Mouse (Mus musculus): Measurements from ENCODE around the gene Slc6a11. TPM values are rescaled to one million over a fixed set of nuclear protein-coding genes. Genes with fewer than 3 reads are reported as not detected.

Gene Slc6a11
- total and polyA plus RNA-seq, 3 experiments: not detected

DNA sequence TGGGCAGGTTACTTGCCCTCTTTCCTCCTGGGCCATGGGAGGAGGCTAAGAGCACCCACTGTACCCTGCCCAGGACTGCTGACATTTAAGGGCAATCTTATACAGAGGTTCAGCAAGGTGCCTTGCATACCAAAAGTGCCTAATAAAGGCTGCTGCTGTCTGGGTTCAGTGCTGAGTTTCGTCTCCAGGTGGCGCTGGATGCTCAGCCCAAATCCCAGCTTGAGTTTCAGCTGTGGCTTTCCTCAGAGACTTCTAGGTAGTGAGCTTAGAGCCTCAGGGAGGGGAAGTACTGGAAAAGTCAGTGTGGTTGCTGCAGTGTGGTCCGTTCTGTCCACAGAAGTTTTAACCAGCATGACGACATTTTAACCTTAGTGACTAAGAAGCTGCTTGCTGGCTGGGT, 93.4 kb downstream of the Slc6a11 start:
- Histone ChIP-seq H3K36me3 (ENCODE audit: control insufficient read depth in 1 of 2, insufficient read depth in 2 of 2, low read length in 2 of 2) (no peaks in the 10 kb centered on the region), H3K9me3 (replicated peaks; ENCODE audit: insufficient read depth, low read length) (no peaks in the 10 kb centered on the region), H3K9ac (ENCODE audit: control insufficient read depth, low read depth, low read length, poor library complexity, severe bottlenecking) (no peak overlapping the region), H3K4me3 (ENCODE audit: control insufficient read depth in 1 of 2, insufficient read depth in 1 of 2, low read depth in 2 of 2, low read length in 2 of 2) (no peak overlapping the region), H3K79me2 (ENCODE audit: control insufficient read depth, insufficient read depth, low read length, poor library complexity) (no peaks in the 10 kb centered on the region), H3K4me1 (ENCODE audit: control insufficient read depth in 1 of 2, insufficient read depth in 2 of 2, low read length in 2 of 2) (no peaks in the 10 kb centered on the region), H3K27ac (ENCODE audit: control insufficient read depth, low read depth, low read length) (no peak overlapping the region), H3K27me3 (ENCODE audit: control insufficient read depth in 1 of 2, insufficient read depth in 2 of 2, low read length in 2 of 2) (no peaks in the 10 kb centered on the region)
- no peak for TF ChIP-seq RCOR1 (IDR thresholded peaks at IDR 0.05; ENCODE audit: low read depth, low read length)
- no peak for TF ChIP-seq MAX (IDR thresholded peaks at IDR 0.05; ENCODE audit: low read length)
- no peak for TF ChIP-seq MYB (IDR thresholded peaks at IDR 0.05; ENCODE audit: low read depth, low read length)
- TF ChIP-seq JUND (IDR thresholded peaks at IDR 0.05; ENCODE audit: low read depth, low read length): no peak
- TF ChIP-seq NRF1 (IDR thresholded peaks at IDR 0.05; ENCODE audit: insufficient read depth, low read depth, low read length, poor library complexity, severe bottlenecking): no peak
- no peak for TF ChIP-seq NELFE (IDR thresholded peaks at IDR 0.05; ENCODE audit: low read depth, low read length)
- no peak for TF ChIP-seq UBTF (IDR thresholded peaks at IDR 0.05; ENCODE audit: borderline replicate concordance, insufficient read depth, low read depth, low read length)
- TF ChIP-seq GABPA (IDR thresholded peaks at IDR 0.05; ENCODE audit: low read depth, low read length): no peak
- TF ChIP-seq SMC3 (IDR thresholded peaks at IDR 0.05; ENCODE audit: low read depth, low read length): no peak
- no peak for TF ChIP-seq ZC3H11A (IDR thresholded peaks at IDR 0.05; ENCODE audit: low read depth, low read length)
- TF ChIP-seq POLR2A (IDR thresholded peaks at IDR 0.05; ENCODE audit: control insufficient read depth in 1 of 2, insufficient read depth in 1 of 2, low read depth in 1 of 2, low read length in 2 of 2, poor library complexity in 1 of 2): no peak
- TF ChIP-seq ZKSCAN1 (IDR thresholded peaks at IDR 0.05; ENCODE audit: low read depth, low read length): no peak
- TF ChIP-seq MAFK (IDR thresholded peaks at IDR 0.05; ENCODE audit: borderline replicate concordance, low read depth, low read length): no peak
- DNase-seq (ENCODE audit: low read depth, low spot score): no peak

GRCm38 (mm10) chr6:114227378-114227777, 96.3 kb downstream of the Slc6a11 start:
- Histone ChIP-seq H3K27me3 (ENCODE audit: control insufficient read depth in 1 of 2, insufficient read depth in 2 of 2, low read length in 2 of 2) (no peaks in the 10 kb centered on the region), H3K9me3 (replicated peaks; ENCODE audit: insufficient read depth, low read length) (no peaks in the 10 kb centered on the region), H3K9ac (ENCODE audit: control insufficient read depth, low read depth, low read length, poor library complexity, severe bottlenecking) (no peak overlapping the region), H3K4me3 (ENCODE audit: control insufficient read depth in 1 of 2, insufficient read depth in 1 of 2, low read depth in 2 of 2, low read length in 2 of 2) (no peak overlapping the region), H3K27ac (ENCODE audit: control insufficient read depth, low read depth, low read length) (no peak overlapping the region), H3K4me1 (ENCODE audit: control insufficient read depth in 1 of 2, insufficient read depth in 2 of 2, low read length in 2 of 2) (no peaks in the 10 kb centered on the region), H3K36me3 (ENCODE audit: control insufficient read depth in 1 of 2, insufficient read depth in 2 of 2, low read length in 2 of 2) (no peaks in the 10 kb centered on the region), H3K79me2 (ENCODE audit: control insufficient read depth, insufficient read depth, low read length, poor library complexity) (no peaks in the 10 kb centered on the region)
- no peak for DNase-seq (ENCODE audit: low read depth, low spot score)
- no peak for TF ChIP-seq CTCF (IDR thresholded peaks at IDR 0.05 in 2 of 3, conservative IDR thresholded peaks at IDR 0.05 in 1 of 3; ENCODE audit: control insufficient read depth in 1 of 3, insufficient read depth in 1 of 3, low read depth in 2 of 3, low read length in 3 of 3, poor library complexity in 1 of 3, severe bottlenecking in 1 of 3)
- no peak for TF ChIP-seq TBP (IDR thresholded peaks at IDR 0.05; ENCODE audit: low read depth, low read length)
- no peak for TF ChIP-seq SIN3A (IDR thresholded peaks at IDR 0.05; ENCODE audit: low read length)
- TF ChIP-seq USF2 (IDR thresholded peaks at IDR 0.05; ENCODE audit: borderline replicate concordance in 1 of 2, insufficient read depth in 1 of 2, low read depth in 1 of 2, low read length in 2 of 2): no peak
- no peak for TF ChIP-seq MYB (IDR thresholded peaks at IDR 0.05; ENCODE audit: low read depth, low read length)
- no peak for TF ChIP-seq EP300 (IDR thresholded peaks at IDR 0.05; ENCODE audit: low read depth in 1 of 2, low read length in 2 of 2)
- TF ChIP-seq POLR2AphosphoS2 (IDR thresholded peaks at IDR 0.05; ENCODE audit: low read length): no peak
- no peak for TF ChIP-seq ZKSCAN1 (IDR thresholded peaks at IDR 0.05; ENCODE audit: low read depth, low read length)
- TF ChIP-seq RCOR1 (IDR thresholded peaks at IDR 0.05; ENCODE audit: low read depth, low read length): no peak
- TF ChIP-seq ETS1 (IDR thresholded peaks at IDR 0.05; ENCODE audit: low read depth, low read length): no peak
- TF ChIP-seq GATA1 (IDR thresholded peaks at IDR 0.05; ENCODE audit: low read depth, low read length): no peak
- TF ChIP-seq POLR2A (IDR thresholded peaks at IDR 0.05; ENCODE audit: control insufficient read depth in 1 of 2, insufficient read depth in 1 of 2, low read depth in 1 of 2, low read length in 2 of 2, poor library complexity in 1 of 2): no peak
- no peak for TF ChIP-seq MAX (IDR thresholded peaks at IDR 0.05; ENCODE audit: low read length)
- no peak for TF ChIP-seq TAL1 (IDR thresholded peaks at IDR 0.05; ENCODE audit: low read length)

Data from MEL (cell line).